Mouse (Mus musculus) B cell, adult 67 days (primary cell): ENCODE measurements around the gene Spice1. TPM values are rescaled to one million over a fixed set of nuclear protein-coding genes. Genes with fewer than 3 reads are reported as not detected.

Experiments
- total RNA-seq, 2 experiments: library from RNA; stranded (reverse); gene quantifications; 4 replicates each; pipeline ENCODE4 v1.2.4; 2023

Gene Spice1
- total RNA-seq = 10 to 100 TPM; 36.5 to 40.7 TPM

DNA sequence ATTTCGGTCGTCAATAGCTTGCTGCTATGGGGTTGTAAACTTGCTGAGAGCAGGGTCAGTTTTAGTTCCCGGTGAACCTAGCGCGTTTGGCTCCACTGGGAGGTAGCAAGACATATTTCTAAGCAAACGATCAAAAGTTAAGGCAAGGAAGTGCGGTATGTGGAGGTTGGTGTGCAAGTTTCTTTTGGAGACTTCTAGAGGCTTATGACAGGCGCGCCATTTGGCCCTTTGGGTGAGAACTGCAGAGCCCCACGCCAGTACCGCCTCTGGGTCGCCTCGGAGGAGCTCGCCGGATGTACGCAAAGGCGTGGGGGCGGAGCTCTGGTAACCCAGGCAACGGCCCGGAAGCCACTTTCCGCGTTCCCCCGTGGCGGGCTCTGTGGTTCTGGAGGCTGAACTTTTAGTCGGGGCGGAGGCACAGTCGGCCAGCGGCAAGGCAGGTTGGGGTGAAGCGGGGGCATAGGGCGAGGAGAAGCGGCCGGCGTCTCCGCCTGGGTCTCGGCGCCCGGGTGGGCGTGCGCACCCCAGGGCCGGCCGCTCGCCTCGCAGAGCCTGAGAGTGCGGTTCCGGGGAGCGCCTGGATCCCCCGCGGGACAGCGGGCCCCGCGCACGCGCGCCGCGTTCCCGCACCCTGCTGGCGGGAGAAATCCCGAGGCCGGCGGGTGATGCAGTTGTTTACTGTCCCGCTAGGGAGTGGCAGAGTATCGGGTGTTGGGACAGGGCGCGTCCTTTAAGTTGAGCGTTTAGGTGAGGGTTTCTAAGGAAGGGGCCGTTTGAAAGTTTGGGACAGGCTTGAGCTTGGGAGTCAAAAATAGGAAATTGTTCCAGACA lies at the start of gene Spice1:
TSS of gene Spice1 (plus strand) at position 51 of the 831 bp plus-strand sequence.

GRCm38 (mm10) chr16:44332861-44333284 lies 14.0 kb upstream of the Spice1 start, which contains the start of gene Sidt1:
Gene Sidt1, minus strand, starts transcription at chr16:44333196.

GRCm38 (mm10) chr16:44394577-44395243 lies 47.8 kb downstream of the Spice1 start, which contains the start of gene Cfap44:
Gene Cfap44, plus strand, starts transcription at chr16:44394796.

Other genes with a start within 250 kb of the Spice1 start
- gene Atp6v1a, start 207.4 kb upstream of the Spice1 start, total RNA-seq = 10 to 100 TPM; 35.3 to 37.3 TPM
- 10 to 100 TPM; 40.2 to 46.5 TPM for gene Naa50, start 207.3 kb upstream of the Spice1 start, total RNA-seq
- gene Usf3, start 173.9 kb upstream of the Spice1 start, total RNA-seq = 10 to 100 TPM; 62.6 to 68.1 TPM
- gene Sidt1, start 13.9 kb upstream of the Spice1 start, total RNA-seq = 10 to 100 TPM; 17.3 to 20.5 TPM
- not detected for gene Cfap44, start 47.7 kb downstream of the Spice1 start, total RNA-seq
- gene Boc, start 211.8 kb downstream of the Spice1 start, total RNA-seq = not detected